Mouse (Mus musculus) liver, adult 2 months (tissue): ENCODE measurements around the gene Med8.

Experiments used
- CTCF ChIP-seq: fragments of 200-500 bp; IDR thresholded peaks from 2 replicates; pipeline ENCODE4 v1.5.1; 2011; ENCODE audit warnings: low read depth, low read length, control low read depth
- POLR2A ChIP-seq: fragments of 200-500 bp; IDR thresholded peaks from 2 replicates; pipeline ENCODE4 v1.6.1; 2011; ENCODE audit warnings: low read length, control low read depth; ENCODE audit not compliant: insufficient read depth; ENCODE audit errors: extremely low read depth

DNA sequence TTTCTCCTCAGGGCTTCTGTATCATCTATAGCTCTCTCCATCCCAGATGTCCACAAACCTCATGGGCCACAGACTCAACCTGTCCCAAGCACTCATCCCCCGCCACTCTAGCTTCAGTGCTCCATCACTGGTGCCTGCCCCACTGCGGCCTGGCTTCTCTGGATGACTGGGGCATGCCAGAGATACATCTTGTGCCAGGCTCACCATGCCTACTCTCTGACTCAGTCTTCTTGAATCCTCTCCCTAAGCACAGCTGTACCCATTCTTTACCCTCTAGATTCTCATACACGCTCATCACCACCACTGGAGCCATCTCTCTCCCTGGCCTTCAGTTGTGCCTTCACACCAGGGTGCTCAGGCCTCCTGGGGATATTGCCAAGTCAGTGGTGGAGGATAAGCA is 45.2 kb upstream of the Med8 start:
- no peak for TF ChIP-seq CTCF
- no peak for TF ChIP-seq POLR2A
